Mouse (Mus musculus) ES-E14 (cell line): ENCODE measurements around the gene AC129217.1. TPM values are rescaled to one million over a fixed set of nuclear protein-coding genes. Genes with fewer than 3 reads are reported as not detected.
"Not testable (repeated sequence)": the region's sequence is repeated elsewhere in the genome, so short reads cannot be mapped to it uniquely, and the experiment has no call there.

Experiments used
- DNase-seq: peaks from one replicate; pipeline ENCODE4 v3.0.0-alpha.2; 2013; ENCODE audit warnings: low read depth, low spot score
- H3K27ac ChIP-seq: 2 replicates; pipeline ENCODE4 v1.5.1; 2012; ENCODE audit warnings: low read depth, mild to moderate bottlenecking, low read length, moderate library complexity, mixed read lengths; ENCODE audit not compliant: poor library complexity, insufficient read depth, severe bottlenecking
- H3K36me3 ChIP-seq: 2 replicates; pipeline ENCODE4 v1.6.1; 2012; ENCODE audit warnings: mild to moderate bottlenecking, low read length, moderate library complexity, mixed read lengths; ENCODE audit not compliant: control insufficient read depth, poor library complexity, insufficient read depth, severe bottlenecking
- H3K4me1 ChIP-seq, 2 experiments: fragments of 150-350 bp in 1 of 2; sonication (generic) in 1 of 2; 2 replicates each; pipeline ENCODE4 v1.6.1; 2012; ENCODE audit warnings: low read length in 2 of 2, mild to moderate bottlenecking in 1 of 2, mixed read lengths in 1 of 2; ENCODE audit not compliant: control insufficient read depth in 2 of 2, insufficient read depth in 2 of 2, poor library complexity in 1 of 2
- H3K4me3 ChIP-seq, 2 experiments: fragments of 150-350 bp in 1 of 2; sonication (generic) in 1 of 2; 2 replicates each; pipeline ENCODE4 v1.5.1; 2012; ENCODE audit warnings: low read length in 2 of 2, low read depth in 1 of 2, mild to moderate bottlenecking in 1 of 2, mixed read lengths in 1 of 2; ENCODE audit not compliant: insufficient read depth in 1 of 2, poor library complexity in 1 of 2, severe bottlenecking in 1 of 2
- H3K9ac ChIP-seq: 2 replicates; pipeline ENCODE4 v1.6.1; 2012; ENCODE audit warnings: low read depth, mild to moderate bottlenecking, low read length, mixed read lengths; ENCODE audit not compliant: poor library complexity, insufficient read depth, severe bottlenecking
- H3K9me3 ChIP-seq: fragments of 150-350 bp; sonication (generic); 2 replicates; pipeline ENCODE4 v1.6.1; 2012; ENCODE audit warnings: low read depth, mild to moderate bottlenecking, low read length; ENCODE audit not compliant: control insufficient read depth, insufficient read depth
- CHD2 ChIP-seq: IDR thresholded peaks from 2 replicates; pipeline ENCODE4 v1.6.1; 2014; ENCODE audit warnings: mild to moderate bottlenecking, low read depth, low read length, inconsistent platforms
- HCFC1 ChIP-seq: IDR thresholded peaks from 2 replicates; pipeline ENCODE4 v1.6.1; 2012; ENCODE audit warnings: low read length, inconsistent platforms, borderline replicate concordance; ENCODE audit not compliant: insufficient read depth
- MAFK ChIP-seq: IDR thresholded peaks from 2 replicates; pipeline ENCODE4 v1.6.1; 2014; ENCODE audit warnings: mild to moderate bottlenecking, low read depth, low read length, inconsistent platforms; ENCODE audit not compliant: insufficient read depth
- ZC3H11A ChIP-seq: IDR thresholded peaks from 2 replicates; pipeline ENCODE4 v1.6.1; 2012; ENCODE audit warnings: low read depth, mild to moderate bottlenecking, inconsistent platforms, low read length, borderline replicate concordance
- ZNF384 ChIP-seq: IDR thresholded peaks from 2 replicates; pipeline ENCODE4 v1.6.1; 2012; ENCODE audit warnings: low read depth, low read length, inconsistent platforms
- in situ Hi-C, 2 experiments: fragments of 600-800 bp; cut with MboI; formaldehyde crosslinking; loops; one replicate each; pipeline ENCODE4 v1.15.1; 2025; ENCODE audit warnings: low sequenced_read_pairs in 2 of 2, inconsistent platforms in 1 of 2; ENCODE audit not compliant: unreplicated experiment in 2 of 2
- total RNA-seq: library from RNA; depleted of rRNA; stranded (reverse); fragments of 300-350 nt; gene quantifications from 2 replicates; pipeline ENCODE4 v1.2.3, GENCODE M21; 2012

AC129217.1 gene
- total RNA-seq, 1 experiment: 1.4 TPM

- DNase-seq: no peak
- H3K4me1 ChIP-seq: peaks cover 0 to 2% of the 10 kb centered on the region in 2 experiments; a peak in 1 of 4 replicates
- peaks cover 33% of the 10 kb centered on the region for H3K36me3 ChIP-seq
- no peak overlapping the region for H3K9ac ChIP-seq
- no peak overlapping the region for H3K4me3 ChIP-seq
- no peak overlapping the region for H3K27ac ChIP-seq
- TF ChIP-seq HCFC1 (no peak), MAFK (no peak), CHD2 (no peak), ZC3H11A (no peak), ZNF384 (no peak)
- in situ Hi-C loops: no loop called here
- no peaks in the 10 kb centered on the region for H3K9me3 ChIP-seq
These were observed 3.4 kb downstream of the AC129217.1 start for GRCm38 (mm10) chr19:8832971-8833370.

- in situ Hi-C loops, H3K9me3 ChIP-seq, H3K9ac ChIP-seq, DNase-seq, H3K4me3 ChIP-seq: not testable (repeated sequence)
- H3K4me1 ChIP-seq: peaks cover 2 to 11% of the 10 kb centered on the region in 2 experiments; a peak in 3 of 4 replicates
- H3K27ac ChIP-seq: peak overlapping the region; percentile 22; the same call in 1 of the 2 replicates
- H3K36me3 ChIP-seq: peaks cover 15% of the 10 kb centered on the region
These were observed 6.8 kb downstream of the AC129217.1 start for GRCm38 (mm10) chr19:8836327-8836726.

GRCm38 (mm10) chr19:8837251-8837791, 7.7 kb downstream of the AC129217.1 start, which contains the start of gene Bscl2:
TSS of gene Bscl2 (plus strand) at chr19:8837467.
- in situ Hi-C loops: no loop called here

GRCm38 (mm10) chr19:8838041-8838730, 8.6 kb downstream of the AC129217.1 start:
- Histone ChIP-seq H3K9me3 (no peaks in the 10 kb centered on the region), H3K4me3 (peak overlapping the region; percentile 64 to 74), H3K27ac (peak overlapping the region; percentile 96; the same call in 1 of the 2 replicates), H3K9ac (peak overlapping the region; percentile 90), H3K36me3 (peaks cover 2% of the 10 kb centered on the region), H3K4me1 (peaks cover 2 to 11% of the 10 kb centered on the region in 2 experiments; a peak in 3 of 4 replicates)
- TF ChIP-seq ZNF384 (no peak), ZC3H11A (no peak), CHD2 (no peak), MAFK (no peak), HCFC1 (no peak)
- in situ Hi-C loops: no loop called here
- DNase-seq: no peak

More at GRCm38 (mm10) chr19:8837251-8837791, 7.7 kb downstream of the AC129217.1 start, which contains the start of gene Bscl2:
- Histone ChIP-seq H3K4me1 (peaks cover 2 to 11% of the 10 kb centered on the region in 2 experiments; a peak in 3 of 4 replicates), H3K9me3 (no peaks in the 10 kb centered on the region), H3K4me3 (peak within 1 kb of the TSS; percentile 64 to 74), H3K27ac (peak within 1 kb of the TSS; percentile 96), H3K9ac (peak within 1 kb of the TSS; percentile 90), H3K36me3 (peaks cover 10% of the 10 kb centered on the region)
- peak; percentile 78 for DNase-seq
- TF ChIP-seq ZC3H11A (peak; percentile 99), HCFC1 (peak; percentile 71), ZNF384 (no peak)
